Comparison of ENCODE assay signal across 9 mouse cellular contexts in the genomic region with DNA sequence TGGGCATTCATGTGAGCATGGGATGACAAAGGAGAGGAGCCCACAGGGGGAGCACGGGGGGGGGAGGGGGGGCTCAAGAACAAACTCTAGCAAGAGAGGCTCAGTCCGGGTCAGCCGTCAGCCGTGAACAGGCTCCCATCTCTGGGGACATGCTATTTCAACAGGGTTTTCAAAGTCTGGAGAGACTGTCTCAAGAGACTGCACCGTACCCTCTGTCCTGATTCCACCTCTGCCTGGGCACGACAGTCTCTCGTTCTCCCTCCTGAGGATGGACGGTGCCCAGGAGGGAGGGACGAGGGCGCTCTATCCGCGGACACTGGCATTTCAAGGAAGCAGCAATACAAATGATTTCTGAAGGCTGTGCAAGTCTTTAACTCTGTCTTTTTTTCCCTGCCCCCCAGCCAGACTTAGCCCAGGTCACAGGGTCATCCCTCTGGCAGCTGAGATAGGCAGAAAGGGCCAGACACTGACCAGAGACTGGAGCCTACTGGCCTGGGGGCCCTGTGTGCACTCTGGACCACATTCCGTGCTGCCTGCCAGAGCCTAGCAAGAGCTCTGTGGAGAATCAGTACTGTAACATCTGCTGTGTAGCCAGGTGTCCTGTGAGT.
DNase-seq lines count a peak whose midpoint lies in the region; ATAC-seq and TF ChIP-seq lines count a peak whose summit lies in the region.
"Had no signal": no experiment of that assay in that cellular context is flagged by ENCODE, and none has a peak within 500 bp of the region (broad histone marks: within the 10 kb centered on the region; RNA-seq: fewer than 3 reads in every experiment).

No protein-coding gene starts in this region.

- no peaks in the 10 kb centered on the region for H3K27me3 ChIP-seq in heart, embryonic 16.5 days (ENCODE audit: control insufficient read depth, insufficient read depth, low read length)
- no peaks in the 10 kb centered on the region for H3K27me3 ChIP-seq in intestine, embryonic 16.5 days (replicated peaks; ENCODE audit: control insufficient read depth, insufficient read depth, low read length)
- H3K27me3 ChIP-seq in liver, embryonic 16.5 days (ENCODE audit: control insufficient read depth, insufficient read depth, low read depth, low read length): no peaks in the 10 kb centered on the region

- no peak for TF ChIP-seq CTCF in layer of hippocampus, adult 2 months (conservative IDR thresholded peaks at IDR 0.05)

- H3K36me3 ChIP-seq in heart, embryonic 16.5 days (ENCODE audit: control insufficient read depth, insufficient read depth): no peaks in the 10 kb centered on the region
- H3K36me3 ChIP-seq in intestine, embryonic 16.5 days (ENCODE audit: control insufficient read depth, insufficient read depth, low read length): no peaks in the 10 kb centered on the region
- no peaks in the 10 kb centered on the region for H3K36me3 ChIP-seq in liver, embryonic 16.5 days (ENCODE audit: control insufficient read depth, insufficient read depth)

- H3K4me2 ChIP-seq in heart, embryonic 16.5 days (ENCODE audit: low read depth, low read length): peak overlapping the region; percentile 30
- H3K4me2 ChIP-seq in intestine, embryonic 16.5 days (ENCODE audit: low read depth, low read length): no peak overlapping the region
- no peak overlapping the region for H3K4me2 ChIP-seq in liver, embryonic 16.5 days (ENCODE audit: low read depth, low read length)

- intact Hi-C loops in heart, postnatal 14 days (cut with DNase I): no loop called here
- intact Hi-C loops in left cerebral cortex, postnatal 4 days (cut with DNase I): no loop called here

- ATAC-seq in heart, embryonic 16.5 days (replicated peaks; ENCODE audit: extremely low read depth, insufficient read depth, low FRiP score): peak; percentile 35
- no peak for ATAC-seq in intestine, embryonic 16.5 days
- ATAC-seq in liver, embryonic 16.5 days (ENCODE audit: low read depth): peak; percentile 28

- H3K9ac ChIP-seq in heart, embryonic 16.5 days (ENCODE audit: low read length): peak overlapping the region; percentile 30; the same call in 1 of the 2 replicates
- peak overlapping the region; percentile 23; the same call in 1 of the 2 replicates for H3K9ac ChIP-seq in intestine, embryonic 16.5 days (ENCODE audit: low read depth, low read length)
- no peak overlapping the region for H3K9ac ChIP-seq in liver, embryonic 16.5 days (ENCODE audit: low read depth, low read length)

- 24% methylated on average over 13 of the region's 13 CpGs for WGBS in heart, embryonic 16.5 days
- WGBS in intestine, embryonic 16.5 days: 23% methylated on average over 13 of the region's 13 CpGs
- 33% methylated on average over 13 of the region's 13 CpGs for WGBS in liver, embryonic 16.5 days (ENCODE audit: insufficient replicate concordance)

- H3K4me3 ChIP-seq in heart, embryonic 16.5 days (ENCODE audit: low read length): no peak overlapping the region
- H3K4me3 ChIP-seq in intestine, embryonic 16.5 days (ENCODE audit: low read length): no peak overlapping the region
- H3K4me3 ChIP-seq in liver, embryonic 16.5 days (ENCODE audit: low read depth, low read length): no peak overlapping the region
- H3K4me3 ChIP-seq in layer of hippocampus, adult 2 months: no peak overlapping the region

- H3K27ac ChIP-seq in heart, embryonic 16.5 days (ENCODE audit: low read length): no peak overlapping the region
- H3K27ac ChIP-seq in intestine, embryonic 16.5 days (ENCODE audit: low read length): no peak overlapping the region
- no peak overlapping the region for H3K27ac ChIP-seq in liver, embryonic 16.5 days (ENCODE audit: low read length)
- H3K27ac ChIP-seq in layer of hippocampus, adult 2 months: no peak overlapping the region

- peaks cover 28% of the 10 kb centered on the region for H3K4me1 ChIP-seq in heart, embryonic 16.5 days (ENCODE audit: control insufficient read depth, insufficient read depth, low read length)
- peaks cover 11% of the 10 kb centered on the region for H3K4me1 ChIP-seq in intestine, embryonic 16.5 days (ENCODE audit: control insufficient read depth, insufficient read depth, low read length)
- peaks cover 4% of the 10 kb centered on the region; the same call in 1 of the 2 replicates for H3K4me1 ChIP-seq in liver, embryonic 16.5 days (ENCODE audit: control insufficient read depth, low read depth, low read length)

- no peak for DNase-seq in heart, postnatal 14 days
- peak; percentile 68 for DNase-seq in embryo, embryonic 11 days
- DNase-seq in left cerebral cortex, postnatal 4 days: no peak
- no peak for DNase-seq in layer of hippocampus, adult 2 months (ENCODE audit: low spot score in 2 of 2)
- DNase-seq in layer of hippocampus, postnatal 25 days (ENCODE audit: extremely low spot score in 1 of 2, low spot score in 1 of 2): no peak
- DNase-seq: cerebellum, adult 8-10 months had no signal

- H3K9me3 ChIP-seq in heart, embryonic 16.5 days (replicated peaks; ENCODE audit: control insufficient read depth, low read length): no peaks in the 10 kb centered on the region
- no peaks in the 10 kb centered on the region for H3K9me3 ChIP-seq in intestine, embryonic 16.5 days (ENCODE audit: control insufficient read depth, low read length)
- no peaks in the 10 kb centered on the region for H3K9me3 ChIP-seq in liver, embryonic 16.5 days (replicated peaks; ENCODE audit: control insufficient read depth, low read length)
